Mouse (Mus musculus): ENCODE measurements around the gene A630076J17Rik. TPM values are rescaled to one million over a fixed set of nuclear protein-coding genes. Genes with fewer than 3 reads are reported as not detected.
A peak's percentile ranks its signal among the peaks of the same experiment; 100 is the strongest.

The A630076J17Rik gene
- polyA plus RNA-seq, 1 experiment from 2014 or later: not detected

DNA sequence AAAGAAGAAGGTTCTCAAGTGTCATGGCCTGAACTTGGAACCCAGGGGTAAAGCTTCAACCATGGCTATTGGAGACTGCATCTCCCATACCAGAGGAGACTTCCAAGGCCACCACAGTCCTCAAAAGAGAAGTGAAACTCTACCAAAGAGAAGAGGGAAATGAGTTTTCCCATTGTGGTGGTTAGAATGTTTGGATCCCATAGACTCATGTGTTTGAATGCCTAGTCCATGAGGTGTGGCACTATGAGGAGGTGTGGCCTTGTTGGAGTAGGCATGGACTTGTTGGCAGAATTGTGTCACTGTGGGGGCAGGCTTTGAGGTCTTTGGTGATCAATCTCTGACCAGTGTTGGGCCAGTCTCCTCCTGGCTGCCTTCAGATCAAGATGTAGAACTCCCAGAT is 25.2 kb upstream of the A630076J17Rik start:
- no peak overlapping the region for H3K4me3 ChIP-seq (replicated peaks; ENCODE audit: low read length)
- H3K4me1 ChIP-seq (replicated peaks; ENCODE audit: control insufficient read depth, insufficient read depth, low read length): peaks cover 24% of the 10 kb centered on the region; the same call in 1 of the 2 replicates
- H3K9ac ChIP-seq: no peak overlapping the region
- no peak overlapping the region for H3K27ac ChIP-seq
- no peak overlapping the region for H3K4me2 ChIP-seq (replicated peaks)
- no peak for DNase-seq (ENCODE audit: low spot score)
- no peak for ATAC-seq (ENCODE audit: low FRiP score)
- no peaks in the 10 kb centered on the region for H3K36me3 ChIP-seq (replicated peaks; ENCODE audit: control insufficient read depth, insufficient read depth)
- no peaks in the 10 kb centered on the region for H3K27me3 ChIP-seq (ENCODE audit: control insufficient read depth, insufficient read depth, low read length)
- H3K9me3 ChIP-seq (ENCODE audit: control insufficient read depth, low read length): no peaks in the 10 kb centered on the region

DNA sequence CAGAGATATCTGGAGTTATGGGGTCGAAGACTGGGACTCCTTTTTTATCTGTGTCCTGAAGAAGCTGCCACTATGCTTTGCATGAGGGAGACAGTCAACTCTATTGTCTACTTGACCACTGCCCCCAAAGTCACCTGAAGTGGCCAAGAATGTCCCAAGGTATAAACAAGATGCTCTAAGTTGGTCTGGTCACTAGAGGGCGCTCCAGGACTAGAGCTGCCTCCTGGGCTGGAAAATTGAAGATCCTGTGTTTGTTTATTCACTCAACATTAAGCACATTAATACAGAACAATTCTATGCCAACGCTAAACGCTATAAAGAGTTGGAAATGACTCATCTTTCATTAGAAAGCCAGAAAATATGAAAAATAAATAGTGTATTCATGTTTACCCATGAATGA is 24.4 kb upstream of the A630076J17Rik start:
- Histone ChIP-seq H3K9me3 (ENCODE audit: control insufficient read depth, low read length) (no peaks in the 10 kb centered on the region), H3K9ac (no peak overlapping the region), H3K4me2 (replicated peaks) (no peak overlapping the region), H3K36me3 (replicated peaks; ENCODE audit: control insufficient read depth, insufficient read depth) (no peaks in the 10 kb centered on the region), H3K27ac (no peak overlapping the region), H3K4me3 (replicated peaks; ENCODE audit: low read length) (no peak overlapping the region), H3K27me3 (ENCODE audit: control insufficient read depth, insufficient read depth, low read length) (no peaks in the 10 kb centered on the region), H3K4me1 (replicated peaks; ENCODE audit: control insufficient read depth, insufficient read depth, low read length) (peaks cover 24% of the 10 kb centered on the region; the same call in 1 of the 2 replicates)
- WGBS: 18% methylated on average over 4 of the region's 4 CpGs
- no peak for ATAC-seq (ENCODE audit: low FRiP score)
- DNase-seq (ENCODE audit: low spot score): peak; percentile 85

DNA sequence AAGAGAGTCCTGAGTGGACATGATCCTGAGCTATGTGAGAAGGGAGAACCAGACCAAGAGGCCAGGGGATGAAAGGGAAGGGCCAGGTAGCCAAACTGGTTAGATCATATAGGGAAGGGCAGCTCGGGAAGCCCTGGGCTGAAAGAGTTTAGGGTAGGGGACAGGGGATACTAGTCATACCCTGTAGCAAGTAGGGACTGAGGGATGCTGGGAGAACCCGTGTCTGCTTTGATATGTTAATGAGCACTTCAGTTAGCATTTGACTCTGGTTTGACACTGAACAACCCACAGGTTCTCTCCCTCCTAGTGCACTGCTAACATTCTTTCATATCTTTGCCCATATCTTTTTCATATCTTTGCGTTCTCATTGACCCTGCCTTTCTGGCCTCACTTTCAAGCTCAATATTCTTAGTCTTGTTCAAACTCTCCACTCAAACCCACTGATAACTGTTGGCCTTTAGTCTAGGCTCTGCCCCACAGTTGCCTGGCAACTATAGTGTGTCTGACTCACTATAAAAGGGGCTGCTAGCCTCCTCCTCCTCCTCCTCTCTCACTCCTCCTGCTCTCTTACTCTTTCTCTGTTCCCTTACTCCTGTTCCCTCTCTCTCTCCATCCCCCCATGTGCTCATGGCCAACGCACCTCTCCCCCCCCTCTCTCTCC is 23.8 kb upstream of the A630076J17Rik start:
- Histone ChIP-seq H3K27ac (no peak overlapping the region), H3K4me2 (replicated peaks) (no peak overlapping the region), H3K9me3 (ENCODE audit: control insufficient read depth, low read length) (no peaks in the 10 kb centered on the region), H3K4me3 (replicated peaks; ENCODE audit: low read length) (no peak overlapping the region), H3K36me3 (replicated peaks; ENCODE audit: control insufficient read depth, insufficient read depth) (no peaks in the 10 kb centered on the region), H3K4me1 (replicated peaks; ENCODE audit: control insufficient read depth, insufficient read depth, low read length) (peaks cover 24% of the 10 kb centered on the region; the same call in 1 of the 2 replicates), H3K9ac (no peak overlapping the region), H3K27me3 (ENCODE audit: control insufficient read depth, insufficient read depth, low read length) (no peaks in the 10 kb centered on the region)
- 24% methylated on average over 4 of the region's 4 CpGs for WGBS
- ATAC-seq (ENCODE audit: low FRiP score) (no peak), DNase-seq (ENCODE audit: low spot score) (no peak)

- peak; percentile 52; the same call in 1 of the 2 replicates for ATAC-seq (ENCODE audit: low FRiP score)
- H3K27ac ChIP-seq: peak overlapping the region; percentile 23; the same call in 1 of the 2 replicates
- peaks cover 24% of the 10 kb centered on the region; the same call in 1 of the 2 replicates for H3K4me1 ChIP-seq (replicated peaks; ENCODE audit: control insufficient read depth, insufficient read depth, low read length)
- no peaks in the 10 kb centered on the region for H3K9me3 ChIP-seq (ENCODE audit: control insufficient read depth, low read length)
- no peaks in the 10 kb centered on the region for H3K36me3 ChIP-seq (replicated peaks; ENCODE audit: control insufficient read depth, insufficient read depth)
- DNase-seq (ENCODE audit: low spot score): peak; percentile 55
- H3K27me3 ChIP-seq (ENCODE audit: control insufficient read depth, insufficient read depth, low read length): no peaks in the 10 kb centered on the region
- H3K4me3 ChIP-seq (replicated peaks; ENCODE audit: low read length): no peak overlapping the region
- 41% methylated on average over 7 of the region's 7 CpGs for WGBS
- H3K4me2 ChIP-seq (replicated peaks): no peak overlapping the region
- no peak overlapping the region for H3K9ac ChIP-seq
Observed at GRCm38 (mm10) chr3:107207625-107208253, 22.7 kb upstream of the A630076J17Rik start.

DNA sequence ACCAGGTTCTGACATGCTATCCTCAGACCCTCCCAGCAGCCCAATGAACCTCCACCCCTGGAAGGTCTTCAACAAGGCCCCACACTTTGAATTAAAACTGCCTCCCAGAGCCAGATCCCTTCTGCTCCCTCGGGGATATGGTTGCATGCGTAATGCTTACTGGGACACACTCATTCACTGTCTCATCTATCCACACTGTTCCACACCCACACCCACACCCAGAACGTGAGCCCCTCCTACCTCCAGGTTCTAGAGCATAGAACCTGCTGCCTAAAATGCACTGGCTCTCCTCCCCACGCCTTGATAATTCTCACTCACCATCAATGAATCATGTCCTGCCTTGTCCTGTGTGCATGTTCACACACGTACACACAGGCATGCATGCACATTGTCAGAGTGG is 15.8 kb upstream of the A630076J17Rik start:
- H3K9me3 ChIP-seq (ENCODE audit: control insufficient read depth, low read length): no peaks in the 10 kb centered on the region
- DNase-seq (ENCODE audit: low spot score) (no peak), ATAC-seq (ENCODE audit: low FRiP score) (no peak)
- no peaks in the 10 kb centered on the region for H3K4me1 ChIP-seq (replicated peaks; ENCODE audit: control insufficient read depth, insufficient read depth, low read length)
- H3K36me3 ChIP-seq (replicated peaks; ENCODE audit: control insufficient read depth, insufficient read depth): no peaks in the 10 kb centered on the region
- no peak overlapping the region for H3K4me2 ChIP-seq (replicated peaks)
- no peak overlapping the region for H3K9ac ChIP-seq
- H3K27ac ChIP-seq: no peak overlapping the region
- H3K27me3 ChIP-seq (ENCODE audit: control insufficient read depth, insufficient read depth, low read length): no peaks in the 10 kb centered on the region
- WGBS: 85% methylated on average over 5 of the region's 5 CpGs
- no peak overlapping the region for H3K4me3 ChIP-seq (replicated peaks; ENCODE audit: low read length)

DNA sequence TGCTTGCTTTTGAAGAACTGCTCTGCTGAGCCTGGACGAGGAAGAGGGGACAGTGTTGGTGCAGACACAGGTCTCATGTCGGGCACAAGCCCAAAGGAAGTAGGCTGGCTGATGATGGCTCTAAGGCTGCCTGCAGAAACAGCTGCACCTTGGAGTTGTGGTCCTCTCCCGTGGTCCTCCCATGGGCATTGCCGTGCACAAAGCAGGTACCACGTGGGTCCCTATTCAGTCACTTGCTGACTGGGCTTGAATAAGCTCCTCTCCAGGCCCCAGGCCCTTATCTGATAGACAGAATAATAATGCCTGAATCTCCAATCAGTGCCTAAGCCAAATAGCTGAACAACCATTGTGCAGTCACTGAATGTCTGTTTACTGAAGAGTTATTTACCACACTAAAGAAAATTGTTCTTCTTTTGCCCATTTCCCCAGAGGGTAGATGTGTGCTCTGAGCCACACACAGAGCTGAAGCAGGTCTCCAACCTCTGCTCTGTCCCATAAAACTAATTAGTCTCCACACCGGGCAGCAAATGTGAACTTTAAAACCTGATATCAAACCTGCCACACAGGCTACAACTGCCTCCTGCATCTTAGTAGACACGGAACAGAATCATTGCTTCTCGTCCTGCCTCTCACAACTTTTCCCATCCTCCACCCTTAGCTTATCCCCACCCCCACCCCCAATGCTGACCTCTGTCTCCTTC is 13.9 kb upstream of the A630076J17Rik start:
- Histone ChIP-seq H3K9ac (no peak overlapping the region), H3K4me3 (replicated peaks; ENCODE audit: low read length) (no peak overlapping the region), H3K4me2 (replicated peaks) (no peak overlapping the region), H3K4me1 (replicated peaks; ENCODE audit: control insufficient read depth, insufficient read depth, low read length) (no peaks in the 10 kb centered on the region), H3K27me3 (ENCODE audit: control insufficient read depth, insufficient read depth, low read length) (no peaks in the 10 kb centered on the region), H3K27ac (no peak overlapping the region), H3K36me3 (replicated peaks; ENCODE audit: control insufficient read depth, insufficient read depth) (no peaks in the 10 kb centered on the region), H3K9me3 (ENCODE audit: control insufficient read depth, low read length) (no peaks in the 10 kb centered on the region)
- no peak for ATAC-seq (ENCODE audit: low FRiP score)
- 69% methylated on average over 8 of the region's 8 CpGs for WGBS
- no peak for DNase-seq (ENCODE audit: low spot score)

GRCm38 (mm10) chr3:107217101-107217480 is 13.3 kb upstream of the A630076J17Rik start:
- H3K9ac ChIP-seq: no peak overlapping the region
- H3K4me2 ChIP-seq (replicated peaks): no peak overlapping the region
- no peak overlapping the region for H3K27ac ChIP-seq
- no peaks in the 10 kb centered on the region for H3K36me3 ChIP-seq (replicated peaks; ENCODE audit: control insufficient read depth, insufficient read depth)
- DNase-seq (ENCODE audit: low spot score): no peak
- 93% methylated on average over 3 of the region's 3 CpGs for WGBS
- no peaks in the 10 kb centered on the region for H3K9me3 ChIP-seq (ENCODE audit: control insufficient read depth, low read length)
- no peaks in the 10 kb centered on the region for H3K27me3 ChIP-seq (ENCODE audit: control insufficient read depth, insufficient read depth, low read length)
- no peak for ATAC-seq (ENCODE audit: low FRiP score)
- H3K4me1 ChIP-seq (replicated peaks; ENCODE audit: control insufficient read depth, insufficient read depth, low read length): no peaks in the 10 kb centered on the region
- no peak overlapping the region for H3K4me3 ChIP-seq (replicated peaks; ENCODE audit: low read length)

DNA sequence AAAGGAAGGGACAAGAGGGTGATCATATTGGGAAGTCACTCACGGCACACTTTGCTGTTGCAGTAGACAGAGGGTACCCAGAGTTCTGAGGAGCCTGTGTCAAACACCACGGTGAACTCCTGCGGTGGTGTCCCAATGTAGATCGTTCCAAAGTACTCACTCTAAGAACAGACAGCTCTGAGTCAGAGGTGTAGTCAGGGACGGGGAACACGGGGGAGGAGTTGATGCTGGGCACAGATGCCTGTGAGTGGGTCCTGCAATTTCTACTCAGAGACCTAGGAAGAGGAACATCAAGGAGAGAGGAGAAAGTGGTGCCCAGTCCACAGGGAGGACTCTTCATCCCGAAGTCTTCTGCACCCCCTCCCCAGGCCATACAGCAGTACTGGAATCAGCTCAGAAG is 11.8 kb upstream of the A630076J17Rik start:
- H3K9me3 ChIP-seq (ENCODE audit: control insufficient read depth, low read length): no peaks in the 10 kb centered on the region
- no peaks in the 10 kb centered on the region for H3K36me3 ChIP-seq (replicated peaks; ENCODE audit: control insufficient read depth, insufficient read depth)
- H3K9ac ChIP-seq: no peak overlapping the region
- ATAC-seq (ENCODE audit: low FRiP score) (no peak), DNase-seq (ENCODE audit: low spot score) (no peak)
- no peak overlapping the region for H3K27ac ChIP-seq
- no peaks in the 10 kb centered on the region for H3K27me3 ChIP-seq (ENCODE audit: control insufficient read depth, insufficient read depth, low read length)
- H3K4me3 ChIP-seq (replicated peaks; ENCODE audit: low read length): no peak overlapping the region
- WGBS: 91% methylated on average over 7 of the region's 7 CpGs
- no peaks in the 10 kb centered on the region for H3K4me1 ChIP-seq (replicated peaks; ENCODE audit: control insufficient read depth, insufficient read depth, low read length)
- no peak overlapping the region for H3K4me2 ChIP-seq (replicated peaks)

GRCm38 (mm10) chr3:107221608-107222007 is 8.8 kb upstream of the A630076J17Rik start, which contains the start of gene Cym:
Cym (minus strand) TSS chr3:107221732.
- DNase-seq (ENCODE audit: low spot score) (no peak), ATAC-seq (ENCODE audit: low FRiP score) (no peak)
- no peaks in the 10 kb centered on the region for H3K9me3 ChIP-seq (ENCODE audit: control insufficient read depth, low read length)
- no peak within 1 kb of the TSS for H3K4me2 ChIP-seq (replicated peaks)
- no peak within 1 kb of the TSS for H3K9ac ChIP-seq
- no peak within 1 kb of the TSS for H3K27ac ChIP-seq
- no peaks in the 10 kb centered on the region for H3K27me3 ChIP-seq (ENCODE audit: control insufficient read depth, insufficient read depth, low read length)
- 89% methylated on average over 10 of the region's 10 CpGs for WGBS
- H3K36me3 ChIP-seq (replicated peaks; ENCODE audit: control insufficient read depth, insufficient read depth): no peaks in the 10 kb centered on the region
- no peak within 1 kb of the TSS for H3K4me3 ChIP-seq (replicated peaks; ENCODE audit: low read length)
- no peaks in the 10 kb centered on the region for H3K4me1 ChIP-seq (replicated peaks; ENCODE audit: control insufficient read depth, insufficient read depth, low read length)
